Comparison of ENCODE assay signal across 16 mouse cellular contexts in genomic region chr8:39426770-39427169, GRCm38 (mm10).
"Had no signal": no experiment of that assay in that cellular context is flagged by ENCODE, and none has a peak within 500 bp of the region (broad histone marks: within the 10 kb centered on the region; RNA-seq: fewer than 3 reads in every experiment).

No protein-coding gene starts in this region.

- H3K9me3 ChIP-seq: intestine, embryonic 15.5 days; limb, embryonic 10.5 days; liver, embryonic 15.5 days; megakaryocyte, embryonic 14.5 days; neural tube, embryonic 12.5 days had no signal

- H3K4me1 ChIP-seq: intestine, embryonic 15.5 days; limb, embryonic 10.5 days; liver, embryonic 15.5 days; megakaryocyte, embryonic 14.5 days; neural tube, embryonic 12.5 days had no signal

- H3K4me3 ChIP-seq: intestine, embryonic 15.5 days; limb, embryonic 10.5 days; liver, embryonic 15.5 days; megakaryocyte, embryonic 14.5 days; neural tube, embryonic 12.5 days had no signal

- DNase-seq: kidney, adult 18-20 months; kidney, postnatal 10 days; kidney, postnatal 4 days; lung, adult 2 months; lung, postnatal 36 days; right cerebral cortex, postnatal 4 days; spleen, adult 18-20 months; thymus, adult 18-20 months; thymus, postnatal 25 days had no signal

- H3K27me3 ChIP-seq: intestine, embryonic 15.5 days; liver, embryonic 15.5 days; megakaryocyte, embryonic 14.5 days; neural tube, embryonic 12.5 days had no signal

- H3K27ac ChIP-seq: intestine, embryonic 15.5 days; limb, embryonic 10.5 days; liver, embryonic 15.5 days; neural tube, embryonic 12.5 days had no signal

- H3K4me2 ChIP-seq: intestine, embryonic 15.5 days; liver, embryonic 11.5 days; liver, embryonic 15.5 days; neural tube, embryonic 12.5 days had no signal

- ATAC-seq: intestine, embryonic 15.5 days; lung, postnatal 0 days had no signal

- H3K9ac ChIP-seq: intestine, embryonic 15.5 days; liver, embryonic 15.5 days; neural tube, embryonic 12.5 days had no signal

- H3K36me3 ChIP-seq: intestine, embryonic 15.5 days; limb, embryonic 10.5 days; liver, embryonic 15.5 days; neural tube, embryonic 12.5 days had no signal
